Mouse (Mus musculus) embryo, embryonic 11 days (tissue): ENCODE measurements at regions not wholly inside any gene's neighbourhood (a gene's known extent, or its start where the extent isn't known, plus 50 kb on each side); places are given as distances from the start of the nearest gene placed in this dataset.
A peak's percentile ranks its signal among the peaks of the same experiment; 100 is the strongest.

ENCODE experiments used
- DNase-seq: peaks from one replicate; pipeline ENCODE4 v3.0.0-alpha.2; 2015

DNA sequence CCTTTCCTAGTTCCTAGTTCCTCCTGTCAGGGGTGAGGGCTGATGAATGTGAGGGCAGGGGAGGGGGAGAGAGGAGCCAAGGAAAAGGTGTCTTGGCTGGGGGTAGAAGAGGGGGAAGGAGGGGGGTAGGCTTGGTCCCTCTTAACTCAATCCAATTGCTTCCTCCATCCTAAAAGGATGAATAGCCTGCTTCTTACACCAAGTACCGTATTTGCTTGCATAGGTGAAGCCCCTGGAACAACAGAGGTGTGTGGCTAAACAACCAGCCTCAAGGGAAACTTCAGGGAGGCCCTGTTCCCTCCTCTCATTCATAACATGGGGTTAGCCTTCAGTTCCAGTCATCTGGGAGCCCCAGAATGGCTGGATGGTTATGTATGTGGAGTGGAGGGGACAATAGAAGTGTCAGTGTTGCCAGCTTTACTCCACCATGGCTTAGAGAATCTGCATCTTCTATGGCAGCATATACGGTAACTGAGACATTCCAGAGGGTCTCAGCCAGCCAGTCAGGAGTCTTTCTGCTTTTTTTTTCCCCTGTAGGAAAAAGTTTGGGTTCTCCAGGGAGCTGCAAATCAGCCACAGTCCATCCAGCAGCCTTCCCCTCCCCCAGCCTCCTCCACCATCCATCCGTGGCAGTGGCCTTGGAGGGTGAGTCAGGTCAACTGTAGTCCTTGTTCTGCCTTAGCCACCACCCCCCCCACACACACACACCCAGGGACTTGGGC, 100.2 kb upstream of the Ccnd2 start:
- peak; percentile 85 for DNase-seq

DNA sequence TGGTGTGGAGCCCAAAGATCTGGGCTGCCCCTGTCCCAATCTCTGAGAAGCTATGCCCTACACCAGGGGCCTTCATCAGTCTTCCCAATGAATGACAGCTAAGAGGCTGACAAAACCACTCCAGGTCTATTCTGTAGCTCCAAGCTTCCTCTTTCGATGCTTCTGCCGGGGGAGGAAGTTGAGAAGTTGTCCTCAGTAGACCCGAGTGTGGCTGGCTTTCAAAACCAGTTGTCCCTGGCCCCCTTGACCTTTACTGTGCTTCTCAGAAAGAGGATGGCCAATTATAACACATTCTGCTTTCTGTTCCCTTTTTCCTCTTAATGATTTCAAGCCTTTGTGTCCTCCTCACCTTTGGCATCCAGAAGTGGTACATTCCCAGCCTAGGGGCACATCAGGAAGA, 101.9 kb upstream of the Ccnd2 start:
- no peak for DNase-seq

DNA sequence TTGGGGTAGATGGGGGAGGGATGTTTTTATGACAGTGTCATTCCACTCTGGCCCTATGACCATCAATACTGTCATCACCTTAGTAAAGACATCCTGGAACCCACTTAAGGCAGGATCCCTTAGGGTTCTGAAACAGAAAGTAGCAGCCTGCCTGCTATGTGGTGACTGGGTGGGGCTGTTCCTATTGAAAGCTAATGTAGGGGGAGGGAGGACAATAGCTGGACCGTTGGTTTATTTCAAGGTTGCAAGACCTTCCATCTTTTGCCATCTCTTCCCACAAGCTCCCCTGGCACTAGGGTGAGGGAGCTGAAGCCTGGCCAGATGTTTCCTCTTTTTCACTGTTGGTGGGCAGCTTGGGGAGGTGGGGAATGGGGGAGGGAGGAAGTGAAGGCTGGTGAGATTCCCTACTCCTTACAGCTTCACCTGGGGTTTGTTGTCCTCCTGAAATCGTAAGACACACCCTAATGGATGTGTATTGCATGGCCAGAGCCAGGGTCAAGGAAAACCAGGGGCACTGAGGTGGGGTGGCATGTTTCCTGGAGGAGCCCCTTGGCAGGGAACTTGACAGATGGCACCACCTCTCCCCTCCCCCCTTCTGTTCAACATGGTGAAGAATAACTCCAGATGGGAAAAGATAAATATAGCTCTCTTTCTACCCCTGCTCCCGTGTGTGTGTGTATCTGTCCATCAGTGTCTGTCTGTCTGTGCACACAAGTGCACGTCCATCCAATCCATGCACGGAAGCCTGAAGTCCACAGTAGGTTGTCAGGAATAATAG, 112.1 kb upstream of the Ccnd2 start:
- no peak for DNase-seq

GRCm38 (mm10) chr6:127265063-127265775, 113.2 kb upstream of the Ccnd2 start:
- peak; percentile 45 for DNase-seq

- peak; percentile 74 for DNase-seq
Observed at GRCm38 (mm10) chr6:127265901-127266812, 114.2 kb upstream of the Ccnd2 start.

DNA sequence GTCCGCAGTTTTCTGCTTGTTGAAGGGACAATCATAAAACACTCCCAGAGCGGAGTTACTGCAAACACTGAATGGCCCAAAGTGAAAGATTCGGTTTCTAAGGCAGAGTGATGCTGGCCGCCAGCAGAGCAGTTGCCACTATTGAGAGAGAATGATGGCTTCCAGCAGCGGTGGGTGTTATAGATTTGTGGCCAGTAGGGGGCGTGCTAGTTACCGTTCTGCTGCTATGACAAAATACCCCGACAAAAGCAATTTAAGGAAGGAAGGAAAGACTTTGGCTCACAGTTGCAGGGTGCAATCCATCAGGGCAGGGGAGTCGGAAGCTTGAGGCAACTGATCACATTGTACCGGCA, 114.8 kb upstream of the Ccnd2 start:
- peak; percentile 52 for DNase-seq

DNA sequence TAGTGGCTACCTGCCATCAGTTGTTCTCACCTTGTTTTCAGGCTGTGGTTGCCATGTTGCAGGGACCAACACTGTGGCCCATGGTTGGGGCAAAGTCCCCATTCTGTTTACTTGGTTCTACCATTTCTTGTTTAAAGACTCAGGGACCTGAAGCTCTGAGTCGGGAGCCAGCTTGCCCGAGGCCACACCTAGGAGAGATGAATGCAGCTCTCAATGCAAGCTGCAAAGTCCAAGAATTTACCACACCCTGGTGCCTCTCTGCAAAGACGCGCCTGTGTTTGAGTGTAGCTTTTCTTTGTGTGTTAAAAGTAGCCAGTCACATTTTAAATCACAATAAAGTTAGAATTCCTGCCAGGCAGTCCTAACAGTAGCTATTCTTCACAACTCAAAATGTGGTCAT, 117.0 kb upstream of the Ccnd2 start:
- no peak for DNase-seq

DNA sequence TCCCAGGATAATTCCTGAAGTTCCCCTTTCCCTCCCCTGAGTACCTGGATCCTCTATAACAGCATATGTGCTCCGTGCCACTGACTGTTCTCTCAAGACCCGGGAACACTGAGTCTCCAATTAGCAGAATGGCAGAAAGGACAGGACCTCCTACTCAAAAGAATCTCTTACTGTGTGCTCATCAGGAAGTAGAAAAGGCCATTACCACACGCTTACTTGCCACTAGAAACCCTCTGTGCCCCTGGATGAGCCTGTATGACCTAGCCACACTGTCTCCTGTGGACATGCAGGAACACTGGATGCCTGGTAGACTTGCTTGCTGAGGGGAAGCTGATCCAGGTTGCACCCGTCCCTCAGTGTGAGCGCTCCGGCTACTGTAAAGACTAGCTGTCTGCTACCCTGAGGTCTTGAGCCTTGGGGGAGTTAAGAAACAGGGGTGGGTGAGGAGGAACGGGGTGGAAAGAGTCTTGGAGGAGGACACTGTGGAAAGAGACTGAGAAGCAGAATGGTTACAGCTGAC, 117.6 kb upstream of the Ccnd2 start:
- DNase-seq = no peak

DNA sequence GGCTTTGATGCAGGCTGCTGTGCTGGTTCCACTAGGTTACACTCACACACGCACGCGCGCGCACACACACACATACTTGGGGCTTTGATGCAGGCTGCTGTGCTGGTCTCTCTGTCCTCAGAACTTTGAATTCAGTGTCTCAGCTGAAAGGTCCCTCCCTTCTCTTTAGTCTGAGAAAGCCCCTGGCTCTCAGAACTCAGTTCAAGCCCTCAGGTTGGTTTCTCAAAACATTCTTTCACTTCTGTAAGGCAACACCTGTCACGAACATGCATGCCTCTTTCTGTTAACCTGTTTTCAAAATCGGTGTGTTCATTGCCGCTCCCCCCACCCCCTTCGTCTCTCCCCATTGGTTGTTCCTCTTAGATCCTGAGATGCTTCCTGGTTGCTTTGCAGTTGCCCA, 118.8 kb upstream of the Ccnd2 start:
- DNase-seq = no peak

DNA sequence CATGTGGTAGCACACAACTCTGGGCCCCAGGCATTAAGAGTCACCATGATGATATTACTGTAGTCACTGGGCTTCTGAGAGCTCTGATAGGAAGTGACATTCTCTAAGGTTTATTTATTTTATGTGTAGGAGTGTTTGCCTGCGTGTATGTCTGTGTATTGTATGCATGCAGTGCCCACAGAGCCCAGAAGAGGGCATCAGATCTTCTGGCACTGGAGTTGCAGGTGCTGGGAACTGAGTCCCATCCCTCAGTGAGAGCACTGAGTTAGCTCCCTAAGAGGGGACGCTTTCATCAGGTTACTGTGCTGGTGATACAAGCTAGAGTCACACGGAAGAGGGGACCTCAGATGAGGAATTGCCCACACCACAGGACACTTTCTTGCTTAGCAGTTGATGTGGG, 119.4 kb upstream of the Ccnd2 start:
- no peak for DNase-seq

GRCm38 (mm10) chr6:127272630-127273029, 120.6 kb upstream of the Ccnd2 start:
- DNase-seq = no peak

DNA sequence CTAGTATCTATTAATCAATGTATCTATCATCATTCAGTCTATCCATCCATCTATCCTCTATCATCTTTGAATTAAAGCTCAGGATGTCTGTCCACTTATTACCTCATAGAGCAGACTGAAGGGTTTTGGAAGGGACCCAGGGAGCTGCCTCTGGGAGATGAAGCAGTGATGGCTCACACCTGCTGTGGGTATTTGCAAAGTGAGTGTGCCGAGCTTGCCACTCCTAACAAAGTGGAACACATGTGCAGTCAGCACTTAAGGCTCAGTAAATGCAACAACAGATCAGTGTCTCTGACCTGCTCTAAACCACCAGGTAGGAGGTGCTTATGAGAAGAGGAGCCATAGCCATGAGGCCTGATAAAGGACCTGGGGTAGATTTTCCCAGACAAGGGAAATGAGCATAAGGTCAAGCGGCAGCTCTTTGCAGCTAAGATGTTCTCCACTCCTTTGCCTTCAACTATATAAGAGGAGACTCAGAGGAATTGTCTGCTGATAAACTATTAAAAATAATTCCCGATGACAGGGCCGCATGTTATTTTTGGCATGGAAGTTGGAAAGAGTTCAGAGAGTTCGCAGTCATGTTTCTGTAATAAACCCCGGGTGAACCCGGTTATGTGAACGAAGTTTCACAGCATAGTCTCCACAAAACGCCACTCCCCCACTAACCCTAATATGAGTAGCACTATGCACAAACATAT, 122.9 kb upstream of the Ccnd2 start:
- DNase-seq = no peak

DNA sequence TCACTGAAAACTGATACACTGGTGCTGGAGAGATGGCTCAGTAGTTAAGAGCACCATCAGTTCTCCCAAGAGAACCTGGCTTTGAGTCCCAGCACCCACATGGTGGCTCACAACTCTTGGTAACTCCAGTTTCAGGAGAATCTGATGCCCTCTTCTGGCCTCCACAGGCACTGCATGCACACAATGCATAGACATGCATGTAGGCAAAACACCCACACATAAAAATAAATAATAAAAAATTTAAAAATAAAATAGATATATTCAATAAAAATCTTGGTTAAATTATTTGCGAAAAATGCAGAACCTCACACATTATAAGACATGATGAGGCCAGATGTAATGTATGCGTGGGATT, 123.4 kb upstream of the Ccnd2 start:
- DNase-seq = no peak

DNA sequence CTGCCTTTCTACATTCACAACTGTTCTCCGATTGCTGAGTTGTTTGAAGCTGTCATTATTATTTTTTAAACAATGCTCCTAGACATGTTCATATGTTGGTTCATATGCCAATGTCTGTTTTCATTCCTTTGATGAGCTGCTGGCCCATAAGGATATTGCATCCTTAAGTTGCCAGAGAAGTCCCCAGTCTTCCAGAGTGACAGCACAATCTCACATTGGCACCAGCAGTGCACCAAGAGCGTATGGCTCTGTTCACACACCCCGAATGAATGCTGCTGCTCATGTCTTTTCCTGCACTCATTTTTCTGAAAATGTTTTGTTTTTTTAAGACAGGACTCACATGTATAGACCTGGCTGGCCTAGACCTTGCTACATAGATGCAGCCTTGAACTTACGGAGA, 124.4 kb upstream of the Ccnd2 start:
- DNase-seq = no peak

DNA sequence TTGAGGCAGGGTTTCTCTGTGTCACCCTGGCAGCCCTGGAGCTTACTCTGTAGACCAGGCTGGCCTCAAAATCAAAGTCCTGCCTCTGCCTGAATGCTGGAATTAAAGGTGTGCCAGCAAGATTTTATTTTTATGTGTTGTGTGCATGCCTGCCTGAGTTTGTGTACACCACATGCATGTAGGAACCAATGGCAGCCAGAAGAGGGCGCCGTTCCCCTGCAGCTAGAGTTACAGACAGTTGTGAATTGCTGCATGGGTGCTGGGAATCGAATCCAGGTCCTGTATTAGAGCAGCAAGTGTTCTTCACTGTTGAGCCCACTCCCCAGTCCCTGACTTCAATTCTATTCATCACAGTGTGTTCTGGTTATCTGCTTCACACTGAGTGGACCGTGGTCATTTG, 126.4 kb upstream of the Ccnd2 start:
- DNase-seq = no peak

- peak; percentile 67 for DNase-seq
Observed at GRCm38 (mm10) chr6:127284226-127284625, 132.2 kb upstream of the Ccnd2 start.

DNA sequence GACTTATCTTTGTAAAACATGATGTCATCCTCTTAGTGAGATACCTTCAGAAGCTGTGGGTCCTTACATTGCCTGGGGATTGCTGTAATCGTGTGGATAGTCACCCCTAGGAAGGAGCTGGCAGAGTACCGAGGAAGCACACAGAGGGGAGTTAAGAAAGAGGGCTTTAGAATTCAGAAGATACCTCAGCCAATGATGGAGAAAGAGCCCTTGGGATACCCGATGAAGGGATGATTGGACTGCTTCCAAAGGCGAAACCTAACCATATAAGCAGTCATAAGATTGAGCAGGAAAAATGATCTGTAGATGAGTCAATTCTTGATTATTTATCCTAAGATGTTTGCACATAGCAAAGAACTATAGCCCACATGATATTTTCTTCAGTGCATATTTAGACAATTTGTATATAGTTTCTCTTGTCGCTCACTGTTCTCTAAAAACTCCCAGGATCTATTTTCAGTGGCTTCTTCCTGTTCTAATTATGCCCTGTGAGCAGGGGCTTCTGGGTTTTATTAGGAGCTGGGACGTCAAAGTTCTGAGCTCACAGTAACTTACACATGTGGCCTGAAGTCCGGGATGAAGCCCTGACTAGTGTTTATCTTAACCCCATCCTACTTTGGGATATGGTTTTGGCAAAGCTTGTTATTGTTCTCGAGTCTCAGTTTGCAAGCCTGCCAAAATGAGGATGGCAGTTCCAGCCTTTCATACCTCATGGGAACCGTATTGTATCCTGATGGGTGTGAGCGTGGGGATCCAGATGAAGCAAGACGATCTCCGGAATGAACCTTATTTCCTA, 134.9 kb upstream of the Ccnd2 start:
- no peak for DNase-seq

DNA sequence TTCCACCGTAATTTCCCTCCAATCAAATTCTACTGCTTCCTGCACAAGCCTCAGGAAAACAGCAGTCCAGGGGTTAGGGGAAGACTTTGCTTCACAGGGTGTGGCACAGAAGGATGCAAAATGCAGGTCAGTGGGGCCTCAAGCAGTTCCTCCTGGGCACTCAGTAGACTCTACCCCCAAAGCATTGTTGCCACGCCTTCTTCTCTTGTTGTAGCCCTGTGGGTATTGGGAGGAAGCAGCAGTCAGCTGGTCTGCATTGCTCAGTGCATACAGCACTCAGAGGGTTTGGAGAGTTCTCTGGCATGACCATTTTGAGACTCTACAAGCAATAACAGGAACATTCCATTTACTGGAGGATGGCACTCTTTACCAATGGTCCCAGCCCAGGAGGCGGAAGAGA, 137.0 kb upstream of the Ccnd2 start:
- no peak for DNase-seq

DNA sequence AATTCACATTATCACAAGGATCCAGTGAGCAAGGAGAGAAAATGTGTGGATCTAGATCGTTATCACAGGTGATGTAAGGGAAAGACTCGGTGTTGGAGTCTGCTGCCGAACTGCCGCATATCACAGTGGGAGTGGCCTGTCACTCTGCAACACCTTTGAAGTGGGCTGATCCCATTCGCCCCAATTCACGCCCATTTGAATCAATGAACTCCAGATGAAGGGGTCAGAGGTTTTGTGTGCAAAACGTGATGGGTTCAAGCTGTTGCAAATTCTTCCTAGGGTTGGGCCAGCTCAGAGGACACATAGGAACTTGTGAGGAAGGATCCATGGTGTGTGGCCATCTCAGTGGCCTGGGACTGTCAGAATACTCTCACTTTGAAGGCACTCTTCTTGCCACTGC, 139.9 kb upstream of the Ccnd2 start:
- DNase-seq = no peak

DNA sequence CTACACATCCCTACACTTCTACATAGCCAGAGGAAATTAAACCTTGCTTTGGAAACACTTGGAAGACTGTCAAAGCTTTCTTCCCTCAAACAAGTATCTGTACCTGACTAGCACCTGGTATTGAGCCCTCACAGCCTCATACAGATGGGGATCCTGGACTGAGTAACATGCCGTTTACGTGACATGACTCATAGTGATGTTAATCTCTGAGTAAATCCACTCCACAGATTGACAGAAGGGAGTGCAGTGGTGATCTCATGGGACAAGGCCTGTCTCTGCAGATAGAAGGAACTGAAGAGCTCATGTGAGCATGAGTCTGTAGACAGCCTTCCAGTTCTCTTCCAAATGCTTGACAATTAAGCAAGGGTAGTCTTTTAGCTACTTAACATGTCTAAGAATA, 141.8 kb upstream of the Ccnd2 start:
- no peak for DNase-seq

DNA sequence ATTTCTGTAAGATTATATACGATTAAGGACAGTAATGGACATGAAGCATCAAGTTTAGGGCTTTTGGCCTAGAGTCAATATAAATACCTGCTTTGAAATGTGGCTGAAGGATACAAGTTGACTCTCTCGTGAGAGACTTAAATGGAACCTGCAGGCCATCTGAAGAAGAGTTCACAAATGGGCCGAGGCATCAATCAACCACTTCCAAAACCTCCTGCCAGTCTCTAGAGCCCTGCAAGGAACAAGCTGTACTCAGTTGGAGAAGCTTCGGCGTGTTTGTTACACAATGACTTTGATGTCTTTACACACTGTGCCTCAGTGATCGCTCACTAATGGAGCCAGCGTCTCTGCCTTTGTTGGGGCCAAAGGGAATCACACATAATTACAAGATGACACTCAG, 146.1 kb upstream of the Ccnd2 start:
- DNase-seq = no peak
